Mouse (Mus musculus): ENCODE measurements at regions not wholly inside any gene's neighbourhood (a gene's known extent, or its start where the extent isn't known, plus 50 kb on each side); places are given as distances from the start of the nearest gene placed in this dataset.

DNA sequence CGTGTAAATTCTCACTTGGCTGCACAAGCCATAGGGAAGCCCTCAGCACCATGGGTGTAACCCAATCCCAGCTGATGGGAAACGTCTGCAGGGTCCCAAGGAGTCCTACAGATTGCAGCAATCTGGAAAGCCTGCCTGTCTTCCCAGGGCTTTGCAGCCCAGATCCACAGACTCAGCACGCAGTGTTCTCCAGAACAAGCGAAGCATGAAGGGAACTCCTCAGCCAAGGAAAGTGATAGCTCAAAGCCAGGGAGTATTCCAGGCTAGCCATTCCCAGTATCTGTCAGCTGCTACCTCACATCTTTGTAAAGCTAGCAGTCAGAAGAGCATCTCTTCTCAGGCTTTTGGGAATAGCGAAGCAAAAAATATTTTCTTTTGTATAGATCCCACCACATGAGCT lies 368.5 kb downstream of the Tns1 start:
- ATAC-seq (ENCODE audit: low FRiP score): no peak
- no peak overlapping the region for H3K9ac ChIP-seq
- no peak overlapping the region for H3K27ac ChIP-seq
- no peaks in the 10 kb centered on the region for H3K9me3 ChIP-seq
- no peaks in the 10 kb centered on the region for H3K36me3 ChIP-seq (replicated peaks)
- peaks cover 13% of the 10 kb centered on the region for H3K4me1 ChIP-seq
- WGBS: 58% methylated on average over 5 of the region's 5 CpGs
- no peak overlapping the region for H3K4me3 ChIP-seq (replicated peaks)
- H3K4me2 ChIP-seq: no peak overlapping the region
- H3K27me3 ChIP-seq: no peaks in the 10 kb centered on the region

- H3K4me3 ChIP-seq (replicated peaks): no peak overlapping the region
- H3K4me2 ChIP-seq: no peak overlapping the region
- H3K27ac ChIP-seq: no peak overlapping the region
- H3K9me3 ChIP-seq: no peaks in the 10 kb centered on the region
- no peaks in the 10 kb centered on the region for H3K27me3 ChIP-seq
- no peak for ATAC-seq (ENCODE audit: low FRiP score)
- 77% methylated on average over 2 of the region's 2 CpGs for WGBS
- H3K9ac ChIP-seq: no peak overlapping the region
- peaks cover 13% of the 10 kb centered on the region for H3K4me1 ChIP-seq
- H3K36me3 ChIP-seq (replicated peaks): no peaks in the 10 kb centered on the region
Measured at GRCm38 (mm10) chr1:73754928-73755327, 369.3 kb downstream of the Tns1 start.

DNA sequence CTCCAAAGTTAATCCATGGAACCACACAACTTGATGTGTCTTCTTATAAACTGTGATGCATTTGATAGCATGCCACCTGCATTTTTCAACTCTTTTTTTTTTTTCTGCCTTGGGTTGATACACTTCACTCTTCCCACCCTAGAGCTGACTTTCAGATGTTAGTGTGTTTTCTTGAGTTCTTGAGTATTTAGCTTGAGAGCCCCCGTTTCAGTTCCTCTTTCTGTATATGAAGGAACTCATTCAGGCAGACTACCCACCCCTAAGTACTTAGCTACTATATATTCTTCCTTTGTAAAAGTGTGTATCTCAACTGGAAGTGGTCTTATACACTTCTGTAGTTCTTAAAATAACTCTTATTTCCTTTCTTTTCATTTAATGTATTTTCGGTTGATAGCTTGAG lies 371.1 kb downstream of the Tns1 start:
- 96% methylated on average over 2 of the region's 2 CpGs for WGBS
- no peak overlapping the region for H3K4me3 ChIP-seq (replicated peaks)
- no peak overlapping the region for H3K9ac ChIP-seq
- no peaks in the 10 kb centered on the region for H3K9me3 ChIP-seq
- no peak for ATAC-seq (ENCODE audit: low FRiP score)
- H3K27me3 ChIP-seq: no peaks in the 10 kb centered on the region
- no peak overlapping the region for H3K4me2 ChIP-seq
- no peak overlapping the region for H3K27ac ChIP-seq
- H3K4me1 ChIP-seq: peaks cover 2% of the 10 kb centered on the region; the same call in 1 of the 2 replicates
- no peaks in the 10 kb centered on the region for H3K36me3 ChIP-seq (replicated peaks)

GRCm38 (mm10) chr1:73748702-73749101 lies 375.5 kb downstream of the Tns1 start:
- no peak overlapping the region for H3K4me3 ChIP-seq (replicated peaks)
- no peaks in the 10 kb centered on the region for H3K27me3 ChIP-seq
- H3K4me1 ChIP-seq: peaks cover 13% of the 10 kb centered on the region
- H3K36me3 ChIP-seq (replicated peaks): no peaks in the 10 kb centered on the region
- H3K9ac ChIP-seq: no peak overlapping the region
- no peak overlapping the region for H3K4me2 ChIP-seq
- ATAC-seq (ENCODE audit: low FRiP score): no peak
- no peaks in the 10 kb centered on the region for H3K9me3 ChIP-seq
- no peak overlapping the region for H3K27ac ChIP-seq

GRCm38 (mm10) chr1:73744555-73745234 lies 379.6 kb downstream of the Tns1 start:
- Histone ChIP-seq H3K4me2 (0 out of 2 replicates have a peak overlapping the region, but pooled peaks have one; percentile 10), H3K27ac (peak overlapping the region; percentile 80), H3K36me3 (replicated peaks) (no peaks in the 10 kb centered on the region), H3K9ac (no peak overlapping the region), H3K4me1 (peaks cover 18% of the 10 kb centered on the region), H3K27me3 (no peaks in the 10 kb centered on the region), H3K9me3 (no peaks in the 10 kb centered on the region), H3K4me3 (replicated peaks) (no peak overlapping the region)
- 28% methylated on average over 4 of the region's 4 CpGs for WGBS
- ATAC-seq (ENCODE audit: low FRiP score): peak; percentile 70; the same call in 1 of the 2 replicates

DNA sequence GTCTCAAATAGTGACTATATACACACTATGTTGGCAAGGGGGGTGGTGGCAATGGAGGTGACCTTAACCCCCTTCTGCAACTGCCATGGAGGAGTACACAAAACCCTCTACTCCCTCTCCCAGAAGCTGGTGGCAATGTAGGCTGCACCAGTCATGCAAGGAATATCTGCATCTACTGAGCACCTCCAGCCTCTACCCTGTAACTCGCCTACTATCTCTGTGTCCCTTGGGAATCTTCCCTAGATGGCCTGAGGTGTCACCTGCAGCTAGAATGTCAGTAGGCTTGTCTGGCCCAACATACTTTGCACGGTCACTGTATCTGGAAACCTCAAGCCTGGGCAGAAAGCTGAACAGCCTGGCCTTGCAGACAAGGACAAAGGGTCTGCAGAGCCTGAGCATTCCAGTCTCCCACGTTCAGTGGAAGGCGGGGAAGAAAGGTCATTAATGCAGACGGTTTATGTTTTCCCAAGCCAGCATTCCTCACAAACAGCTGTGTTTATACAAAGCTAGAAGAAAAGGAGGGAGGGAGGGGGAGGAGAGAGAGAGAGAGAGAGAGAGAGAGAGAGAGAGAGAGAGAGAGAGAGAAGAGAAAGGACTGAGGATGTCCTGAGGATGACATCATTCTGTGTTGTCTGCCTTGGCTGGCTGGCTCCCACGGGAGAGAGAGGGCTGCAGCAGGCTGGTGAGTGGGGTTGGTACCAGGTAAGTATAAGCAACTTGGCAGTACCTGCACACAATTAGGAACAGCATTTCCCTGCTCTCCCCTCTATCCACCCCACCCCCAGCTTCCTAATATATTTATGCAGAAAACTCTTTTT lies 380.3 kb downstream of the Tns1 start:
- H3K9ac ChIP-seq: 0 out of 2 replicates have a peak overlapping the region, but pooled peaks have one; percentile 4
- WGBS: 10% methylated on average over 6 of the region's 6 CpGs
- peak; percentile 79 for ATAC-seq (ENCODE audit: low FRiP score)
- peak overlapping the region; percentile 80 for H3K27ac ChIP-seq
- H3K36me3 ChIP-seq (replicated peaks): no peaks in the 10 kb centered on the region
- no peaks in the 10 kb centered on the region for H3K9me3 ChIP-seq
- no peak overlapping the region for H3K4me3 ChIP-seq (replicated peaks)
- peak overlapping the region; percentile 10; the same call in 1 of the 2 replicates for H3K4me2 ChIP-seq
- peaks cover 18% of the 10 kb centered on the region for H3K4me1 ChIP-seq
- H3K27me3 ChIP-seq: no peaks in the 10 kb centered on the region

GRCm38 (mm10) chr1:73737083-73737482 lies 387.2 kb downstream of the Tns1 start:
- H3K4me1 ChIP-seq: no peaks in the 10 kb centered on the region
- no peak overlapping the region for H3K4me2 ChIP-seq
- H3K9ac ChIP-seq: no peak overlapping the region
- no peaks in the 10 kb centered on the region for H3K9me3 ChIP-seq
- no peaks in the 10 kb centered on the region for H3K36me3 ChIP-seq (replicated peaks)
- no peaks in the 10 kb centered on the region for H3K27me3 ChIP-seq
- no peak overlapping the region for H3K4me3 ChIP-seq (replicated peaks)
- no peak overlapping the region for H3K27ac ChIP-seq
- ATAC-seq (ENCODE audit: low FRiP score): no peak

GRCm38 (mm10) chr1:73728377-73728776 lies 395.9 kb downstream of the Tns1 start:
- H3K4me1 ChIP-seq: no peaks in the 10 kb centered on the region
- whole genome bisulfite sequencing: 91% methylated on average over 1 of the region's 1 CpGs

DNA sequence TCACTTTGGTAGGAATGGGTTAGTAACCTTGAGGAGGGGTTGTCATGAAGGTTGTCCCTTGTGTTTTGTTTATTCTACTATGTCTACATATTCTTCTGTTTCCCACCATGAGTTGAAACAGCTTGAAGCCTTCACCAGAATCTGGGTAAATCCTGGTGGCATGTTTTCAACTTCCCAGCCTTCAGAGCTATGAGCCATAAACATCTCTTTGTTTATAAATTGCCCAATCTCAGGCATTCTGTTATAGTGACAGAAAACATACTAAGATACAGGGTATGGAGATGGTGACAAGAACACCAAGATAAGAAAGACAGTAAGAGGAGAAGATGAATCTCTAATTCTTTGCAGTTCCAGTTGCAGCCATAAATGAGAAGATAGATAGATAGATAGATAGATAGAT lies 396.5 kb downstream of the Tns1 start:
- Histone ChIP-seq H3K27me3 (no peaks in the 10 kb centered on the region), H3K36me3 (replicated peaks) (no peaks in the 10 kb centered on the region), H3K4me2 (no peak overlapping the region), H3K4me3 (replicated peaks) (no peak overlapping the region), H3K4me1 (no peaks in the 10 kb centered on the region), H3K27ac (no peak overlapping the region), H3K9me3 (no peaks in the 10 kb centered on the region), H3K9ac (no peak overlapping the region)
- no peak for ATAC-seq (ENCODE audit: low FRiP score)

More at GRCm38 (mm10) chr1:73728377-73728776, 395.9 kb downstream of the Tns1 start:
- H3K9ac ChIP-seq: no peak overlapping the region
- H3K27ac ChIP-seq: no peak overlapping the region
- no peak overlapping the region for H3K4me3 ChIP-seq (replicated peaks)
- ATAC-seq (ENCODE audit: low FRiP score): no peak
- H3K4me2 ChIP-seq: no peak overlapping the region
- no peaks in the 10 kb centered on the region for H3K27me3 ChIP-seq
- H3K9me3 ChIP-seq: no peaks in the 10 kb centered on the region
- H3K36me3 ChIP-seq (replicated peaks): no peaks in the 10 kb centered on the region

DNA sequence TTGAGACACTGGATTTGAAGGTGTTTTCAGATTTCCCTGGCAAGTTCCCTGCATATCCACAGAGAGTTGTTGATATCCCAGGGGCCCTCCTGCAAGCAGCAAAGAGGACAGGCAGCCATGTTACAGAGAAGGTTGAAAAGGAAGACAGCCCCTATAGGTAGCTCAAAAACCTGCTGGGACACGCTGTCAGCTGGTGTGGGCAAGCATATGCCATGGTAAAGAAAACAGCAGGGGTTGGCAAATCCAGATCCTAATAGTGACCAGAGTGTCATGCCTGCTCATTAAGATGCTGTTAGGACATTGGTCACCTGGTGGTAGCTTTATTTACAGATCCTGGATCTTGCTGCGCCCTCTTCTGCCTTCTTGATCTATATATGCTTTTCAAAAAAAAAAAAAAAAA lies 397.6 kb downstream of the Tns1 start:
- Histone ChIP-seq H3K4me2 (no peak overlapping the region), H3K36me3 (replicated peaks) (no peaks in the 10 kb centered on the region), H3K27me3 (no peaks in the 10 kb centered on the region), H3K4me1 (no peaks in the 10 kb centered on the region), H3K27ac (no peak overlapping the region), H3K9me3 (no peaks in the 10 kb centered on the region), H3K9ac (no peak overlapping the region), H3K4me3 (replicated peaks) (no peak overlapping the region)
- no peak for ATAC-seq (ENCODE audit: low FRiP score)
- WGBS: 87% methylated on average over 2 of the region's 2 CpGs

DNA sequence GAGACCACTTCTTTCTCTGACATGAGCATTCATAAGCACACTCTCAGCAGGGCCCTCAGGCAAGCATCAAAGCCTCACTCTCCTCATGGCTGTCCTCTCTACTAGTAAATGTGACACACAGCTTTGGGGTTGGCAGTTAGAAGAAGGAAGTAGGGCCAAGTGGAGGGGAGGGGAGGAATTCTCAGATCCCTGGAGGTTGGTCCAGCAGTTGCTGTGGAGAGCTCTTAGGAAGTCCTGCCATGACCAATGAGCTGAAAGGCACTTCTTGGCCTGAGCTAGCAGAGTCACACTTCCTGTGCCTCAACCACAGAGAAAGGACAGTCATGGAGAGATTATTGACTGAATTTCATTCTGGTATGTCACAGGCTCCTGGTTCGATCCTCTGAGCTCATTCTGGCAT lies 398.8 kb downstream of the Tns1 start:
- Histone ChIP-seq H3K4me3 (replicated peaks) (no peak overlapping the region), H3K27me3 (no peaks in the 10 kb centered on the region), H3K9me3 (no peaks in the 10 kb centered on the region), H3K27ac (no peak overlapping the region), H3K4me2 (no peak overlapping the region), H3K36me3 (replicated peaks) (no peaks in the 10 kb centered on the region), H3K9ac (no peak overlapping the region), H3K4me1 (no peaks in the 10 kb centered on the region)
- WGBS: 82% methylated on average over 1 of the region's 1 CpGs
- ATAC-seq (ENCODE audit: low FRiP score): no peak

DNA sequence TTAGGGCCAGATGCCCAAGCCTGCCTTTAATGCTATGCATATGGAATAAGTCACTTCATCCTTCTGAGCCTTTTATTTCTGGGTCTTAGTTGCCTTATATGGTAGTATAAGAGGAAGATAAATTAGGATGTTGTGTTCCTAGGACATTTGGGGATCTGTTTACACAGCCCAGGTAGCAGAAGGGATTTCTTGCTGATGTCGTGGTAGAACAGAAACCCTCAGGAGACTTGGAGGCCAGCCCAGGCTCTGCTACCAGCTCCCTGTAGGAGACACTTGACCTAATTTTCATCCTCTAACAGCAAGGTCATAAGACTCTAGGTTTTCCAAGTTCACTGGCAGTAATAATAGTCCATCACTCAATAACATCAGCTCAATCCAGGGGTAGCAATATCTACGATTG lies 399.7 kb downstream of the Tns1 start:
- ATAC-seq (ENCODE audit: low FRiP score): no peak
- no peak overlapping the region for H3K4me2 ChIP-seq
- no peak overlapping the region for H3K4me3 ChIP-seq (replicated peaks)
- no peaks in the 10 kb centered on the region for H3K4me1 ChIP-seq
- H3K27ac ChIP-seq: no peak overlapping the region
- H3K9ac ChIP-seq: no peak overlapping the region
- no peaks in the 10 kb centered on the region for H3K27me3 ChIP-seq
- no peaks in the 10 kb centered on the region for H3K9me3 ChIP-seq
- WGBS: 90% methylated on average over 2 of the region's 2 CpGs
- H3K36me3 ChIP-seq (replicated peaks): no peaks in the 10 kb centered on the region
